Mouse (Mus musculus) heart, postnatal 0 days (tissue): ENCODE results near the gene Cdc14b.

Experiments
- CTCF ChIP-seq: IDR thresholded peaks from 2 replicates; pipeline ENCODE4 v1.5.1; 2016; ENCODE audit warnings: antibody characterized with exemption, control low read depth, low read depth
- EP300 ChIP-seq: IDR thresholded peaks from 2 replicates; pipeline ENCODE4 v1.6.1; 2016; ENCODE audit warnings: antibody characterized with exemption, low read depth

DNA sequence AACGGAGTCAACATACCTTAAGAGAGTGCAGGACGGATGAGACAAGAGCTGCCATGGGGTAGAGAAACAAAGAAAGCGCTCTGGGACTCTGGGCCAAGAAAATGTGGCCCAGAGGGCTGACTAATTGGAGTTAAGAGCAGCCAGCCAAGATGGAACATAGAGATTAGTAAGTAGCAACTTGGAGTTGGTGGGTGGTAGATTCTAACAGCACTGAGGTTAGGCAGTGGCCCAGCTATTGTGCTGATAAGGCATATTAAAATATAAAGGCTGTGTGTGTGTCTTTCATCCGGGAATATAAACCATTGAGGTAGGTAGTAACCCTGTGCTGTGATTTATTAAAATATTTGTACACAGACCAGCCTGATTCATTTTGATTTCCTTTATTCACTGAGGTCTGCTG, 11.2 kb upstream of the Cdc14b start:
- TF ChIP-seq CTCF, result no peak
- no peak for TF ChIP-seq EP300
